Mouse (Mus musculus) urinary bladder, postnatal 0 days (tissue): ENCODE results near the gene Ptafr. TPM values are rescaled to one million over a fixed set of nuclear protein-coding genes. Genes with fewer than 3 reads are reported as not detected.

Source experiments
- polyA plus RNA-seq: library from polyadenylated mRNA; unstranded; fragments of >200 nt; fragmentation: Nextera tagmentation; extraction: Ambion mirVana; gene quantifications from 2 replicates; pipeline ENCODE4 v1.2.1, GENCODE M21; 2015

The Ptafr gene
- polyA plus RNA-seq, result 2.3 and 3.9 TPM in 2 replicates

GRCm38 (mm10) chr4:132563965-132564364, at the start of gene Ptafr:
Gene Ptafr (plus strand): TSS chr4:132564067.

GRCm38 (mm10) chr4:132532981-132533916, 30.6 kb upstream of the Ptafr start, which contains the start of gene Atpif1:
Gene Atpif1 (minus strand): TSS chr4:132533659.

GRCm38 (mm10) chr4:132535406-132536121, 28.3 kb upstream of the Ptafr start, which contains the start of gene Dnajc8:
Gene Dnajc8 (plus strand): TSS chr4:132535550.

Other genes with a start within 250 kb of the Ptafr start
- gene Trnau1ap, start 234.5 kb upstream of the Ptafr start, polyA plus RNA-seq, result 55.9 and 58.2 TPM in 2 replicates
- gene Rcc1, start 210.5 kb upstream of the Ptafr start, polyA plus RNA-seq, result 22.0 and 23.5 TPM in 2 replicates
- gene Phactr4, start 141.6 kb upstream of the Ptafr start, polyA plus RNA-seq, result 15.4 and 20.3 TPM in 2 replicates
- 9.1 and 13.3 TPM in 2 replicates for gene Med18, start 100.1 kb upstream of the Ptafr start, polyA plus RNA-seq
- gene Sesn2, start 53.6 kb upstream of the Ptafr start, polyA plus RNA-seq, result 9.6 and 12.0 TPM in 2 replicates
- gene Atpif1, start 30.4 kb upstream of the Ptafr start, polyA plus RNA-seq, result 1,006 and 1,016 TPM in 2 replicates
- gene Dnajc8, start 28.5 kb upstream of the Ptafr start, polyA plus RNA-seq, result 106 and 120 TPM in 2 replicates
- gene Eya3, start 74.9 kb downstream of the Ptafr start, polyA plus RNA-seq, result 10.7 and 11.8 TPM in 2 replicates
- gene Xkr8, start 168.5 kb downstream of the Ptafr start, polyA plus RNA-seq, result 1.3 and 2.1 TPM in 2 replicates
- 15.3 and 17.7 TPM in 2 replicates for gene Smpdl3b, start 193.2 kb downstream of the Ptafr start, polyA plus RNA-seq
- 29.8 and 34.0 TPM in 2 replicates for gene Rpa2, start 204.3 kb downstream of the Ptafr start, polyA plus RNA-seq
- 1.4 and 1.9 TPM in 2 replicates for gene Themis2, start 232.3 kb downstream of the Ptafr start, polyA plus RNA-seq